Mouse (Mus musculus) ES-Bruce4 (cell line): ENCODE measurements around the gene A3galt2. TPM values are rescaled to one million over a fixed set of nuclear protein-coding genes. Genes with fewer than 3 reads are reported as not detected.
A peak's percentile ranks its signal among the peaks of the same experiment; 100 is the strongest.

Experiments
- H3K27ac ChIP-seq: 2 replicates; pipeline ENCODE4 v1.5.1; 2012; ENCODE audit warnings: low read length, inconsistent platforms; ENCODE audit not compliant: insufficient read depth
- H3K27me3 ChIP-seq: 2 replicates; pipeline ENCODE4 v1.6.1; 2012; ENCODE audit warnings: mild to moderate bottlenecking, low read length, inconsistent platforms; ENCODE audit not compliant: control insufficient read depth, poor library complexity, insufficient read depth, severe bottlenecking
- H3K36me3 ChIP-seq: 2 replicates; pipeline ENCODE4 v1.6.1; 2012; ENCODE audit warnings: inconsistent platforms, mild to moderate bottlenecking, low read length, moderate library complexity; ENCODE audit not compliant: control insufficient read depth, poor library complexity, insufficient read depth, severe bottlenecking
- H3K4me1 ChIP-seq: one replicate; pipeline ENCODE4 v1.8.1; 2011; ENCODE audit warnings: low read length; ENCODE audit not compliant: control insufficient read depth, insufficient read depth
- H3K4me3 ChIP-seq: 2 replicates; pipeline ENCODE4 v1.5.1; 2011; ENCODE audit warnings: low read depth, mild to moderate bottlenecking, low read length
- H3K9ac ChIP-seq: 2 replicates; pipeline ENCODE4 v1.6.1; 2012; ENCODE audit warnings: low read depth, mild to moderate bottlenecking, inconsistent platforms; ENCODE audit not compliant: poor library complexity, severe bottlenecking
- H3K9me3 ChIP-seq: replicated peaks from 2 replicates; pipeline ENCODE4 v1.6.1; 2012; ENCODE audit warnings: mild to moderate bottlenecking, low read length, inconsistent platforms; ENCODE audit not compliant: control insufficient read depth, poor library complexity, insufficient read depth, severe bottlenecking
- CTCF ChIP-seq: IDR thresholded peaks from one replicate; pipeline ENCODE4 v1.8.1; 2011; ENCODE audit warnings: low read depth, low read length
- EP300 ChIP-seq: IDR thresholded peaks from 2 replicates; pipeline ENCODE4 v1.6.1; 2011; ENCODE audit warnings: low read depth, low read length; ENCODE audit not compliant: insufficient read depth
- POLR2A ChIP-seq: IDR thresholded peaks from one replicate; pipeline ENCODE4 v1.8.1; 2011; ENCODE audit warnings: low read length; ENCODE audit not compliant: insufficient read depth
- polyA plus RNA-seq: library from polyadenylated mRNA; stranded (reverse); fragments of >200 nt; gene quantifications from 2 replicates; pipeline ENCODE4 v1.2.4, GENCODE M21; 2011; ENCODE audit warnings: low read depth; ENCODE audit not compliant: missing spikeins, insufficient read depth, insufficient read length

The A3galt2 gene
- polyA plus RNA-seq, 1 experiment, result not detected

- Histone ChIP-seq H3K9ac (no peak overlapping the region), H3K4me3 (no peak overlapping the region), H3K27me3 (no peaks in the 10 kb centered on the region), H3K4me1 (no peaks in the 10 kb centered on the region), H3K9me3 (no peaks in the 10 kb centered on the region), H3K36me3 (no peaks in the 10 kb centered on the region), H3K27ac (no peak overlapping the region)
- TF ChIP-seq EP300, result no peak
- TF ChIP-seq POLR2A, result no peak
- TF ChIP-seq CTCF, result no peak
Observed at GRCm38 (mm10) chr4:128784950-128785631, 29.9 kb downstream of the A3galt2 start.

DNA sequence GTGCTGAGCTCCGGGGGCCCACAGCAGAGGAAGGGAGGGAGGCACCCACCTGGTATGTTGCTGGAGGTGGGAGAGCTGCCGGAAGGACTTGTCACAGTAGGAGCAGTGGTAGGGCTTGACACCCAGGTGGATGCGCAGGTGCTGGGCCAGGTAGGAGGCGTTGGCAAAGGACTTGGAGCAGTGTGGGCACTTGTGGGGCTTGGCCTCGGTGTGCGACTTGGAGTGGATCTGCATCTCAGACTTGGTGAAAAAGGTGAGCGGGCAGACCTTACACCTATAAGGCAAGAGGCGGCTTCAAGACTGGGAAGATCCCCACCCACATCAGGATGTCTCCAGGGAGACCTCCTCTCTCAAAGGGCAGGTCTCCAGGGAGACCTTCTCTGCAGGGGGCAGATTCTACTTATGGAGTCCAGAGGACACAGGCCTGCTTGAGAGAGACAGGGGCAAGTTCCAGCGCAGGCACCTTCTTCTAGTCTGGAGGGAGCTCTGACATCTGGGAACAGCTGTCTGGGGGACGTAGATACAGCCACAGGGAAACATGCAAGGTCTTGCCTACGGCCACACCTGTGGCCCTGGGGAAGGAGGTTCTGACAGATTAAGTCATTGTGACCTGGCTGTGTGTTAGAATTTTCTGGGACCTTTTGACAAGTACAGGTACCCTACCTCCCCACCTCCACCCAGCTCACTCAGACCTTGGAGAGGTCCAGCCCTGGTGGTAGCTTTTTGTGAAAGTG, 30.9 kb downstream of the A3galt2 start:
- Histone ChIP-seq H3K27me3 (no peaks in the 10 kb centered on the region), H3K9me3 (no peaks in the 10 kb centered on the region), H3K27ac (no peak overlapping the region), H3K4me1 (no peaks in the 10 kb centered on the region), H3K9ac (no peak overlapping the region), H3K4me3 (no peak overlapping the region), H3K36me3 (no peaks in the 10 kb centered on the region)
- TF ChIP-seq EP300, result no peak
- TF ChIP-seq CTCF, result no peak
- TF ChIP-seq POLR2A, result no peak

- Histone ChIP-seq H3K36me3 (no peaks in the 10 kb centered on the region), H3K9ac (no peak overlapping the region), H3K9me3 (no peaks in the 10 kb centered on the region), H3K4me1 (no peaks in the 10 kb centered on the region), H3K27ac (no peak overlapping the region), H3K27me3 (no peaks in the 10 kb centered on the region), H3K4me3 (no peak overlapping the region)
- TF ChIP-seq CTCF (no peak), POLR2A (no peak), EP300 (no peak)
Observed at GRCm38 (mm10) chr4:128787023-128787939, 32.1 kb downstream of the A3galt2 start.

GRCm38 (mm10) chr4:128788108-128788507, 32.9 kb downstream of the A3galt2 start:
- no peaks in the 10 kb centered on the region for H3K27me3 ChIP-seq
- H3K9ac ChIP-seq, result no peak overlapping the region
- H3K36me3 ChIP-seq, result no peaks in the 10 kb centered on the region
- no peaks in the 10 kb centered on the region for H3K4me1 ChIP-seq
- TF ChIP-seq EP300 (no peak), CTCF (no peak), POLR2A (no peak)
- no peak overlapping the region for H3K27ac ChIP-seq
- no peaks in the 10 kb centered on the region for H3K9me3 ChIP-seq
- H3K4me3 ChIP-seq, result no peak overlapping the region

- H3K4me1 ChIP-seq, result no peaks in the 10 kb centered on the region
- H3K36me3 ChIP-seq, result no peaks in the 10 kb centered on the region
- H3K9ac ChIP-seq, result no peak overlapping the region
- no peaks in the 10 kb centered on the region for H3K9me3 ChIP-seq
- H3K4me3 ChIP-seq, result peak overlapping the region; percentile 53
- TF ChIP-seq CTCF (no peak), POLR2A (no peak), EP300 (no peak)
- H3K27ac ChIP-seq, result no peak overlapping the region
- no peaks in the 10 kb centered on the region for H3K27me3 ChIP-seq
Observed at GRCm38 (mm10) chr4:128789646-128790045, 34.5 kb downstream of the A3galt2 start.
